Mouse (Mus musculus) hindbrain, embryonic 16.5 days (tissue): ENCODE data around the gene Mrpl23. TPM values are rescaled to one million over a fixed set of nuclear protein-coding genes. Genes with fewer than 3 reads are reported as not detected.

Experiments used
- ATAC-seq: fragments of 200-750 bp; cut with Nextera tagmentation; 2 replicates; pipeline ENCODE4 v1.8.0; 2017; ENCODE audit warnings: moderate TSS enrichment, moderate library complexity
- H3K27ac ChIP-seq: fragments of 300-500 bp; sonication (generic); 2 replicates; pipeline ENCODE4 v1.5.1; 2014; ENCODE audit warnings: low read depth, mild to moderate bottlenecking, control low read depth, low read length, moderate library complexity
- H3K27me3 ChIP-seq: fragments of 300-500 bp; sonication (generic); replicated peaks from 2 replicates; pipeline ENCODE4 v1.6.1; 2014; ENCODE audit warnings: low read length; ENCODE audit not compliant: control insufficient read depth, insufficient read depth
- H3K36me3 ChIP-seq: fragments of 300-500 bp; sonication (generic); 2 replicates; pipeline ENCODE4 v1.6.1; 2014; ENCODE audit warnings: mild to moderate bottlenecking, low read length, moderate library complexity, mixed read lengths; ENCODE audit not compliant: control insufficient read depth, insufficient read depth
- H3K4me1 ChIP-seq: fragments of 300-500 bp; sonication (generic); 2 replicates; pipeline ENCODE4 v1.6.1; 2014; ENCODE audit warnings: low read depth, low read length; ENCODE audit not compliant: control insufficient read depth, insufficient read depth
- H3K4me2 ChIP-seq: fragments of 300-500 bp; sonication (generic); 2 replicates; pipeline ENCODE4 v1.6.1; 2014; ENCODE audit warnings: mild to moderate bottlenecking, low read length, control low read depth, moderate library complexity
- H3K4me3 ChIP-seq: fragments of 300-500 bp; sonication (generic); 2 replicates; pipeline ENCODE4 v1.5.1; 2014; ENCODE audit warnings: mild to moderate bottlenecking, low read length, control low read depth, moderate library complexity
- H3K9ac ChIP-seq: fragments of 300-500 bp; sonication (generic); 2 replicates; pipeline ENCODE4 v1.6.1; 2014; ENCODE audit warnings: low read depth, mild to moderate bottlenecking, control low read depth, low read length, moderate library complexity
- H3K9me3 ChIP-seq: fragments of 300-500 bp; sonication (generic); 2 replicates; pipeline ENCODE4 v1.6.1; 2014; ENCODE audit warnings: mild to moderate bottlenecking, low read length, moderate library complexity; ENCODE audit not compliant: control insufficient read depth
- WGBS: fragments of 180-500 bp; shearing (Covaris S2); extraction: QIAGEN DNeasy Blood & Tissue Kit; methylation state at CpG from one replicate; pipeline ENCODE4 v1.1.7; 2014; 5-methylcytosine and 5-hydroxymethylcytosine counted together
- microRNA counts: library from miRNA; unstranded; fragments of <30 nt; microRNA quantifications from one replicate; lab custom pipeline; 2016
- microRNA-seq: library from miRNA; unstranded; fragments of <30 nt; microRNA quantifications from one replicate; pipeline ENCODE4, GENCODE M21; 2017
- polyA plus RNA-seq: library from polyadenylated mRNA; unstranded; fragments of >200 nt; fragmentation: Nextera tagmentation; extraction: Ambion mirVana; gene quantifications from 2 replicates; pipeline ENCODE4 v1.2.1, GENCODE M21; 2015

Gene Mrpl23
- polyA plus RNA-seq, 1 experiment from 2014 or later, result 26.2 TPM

DNA sequence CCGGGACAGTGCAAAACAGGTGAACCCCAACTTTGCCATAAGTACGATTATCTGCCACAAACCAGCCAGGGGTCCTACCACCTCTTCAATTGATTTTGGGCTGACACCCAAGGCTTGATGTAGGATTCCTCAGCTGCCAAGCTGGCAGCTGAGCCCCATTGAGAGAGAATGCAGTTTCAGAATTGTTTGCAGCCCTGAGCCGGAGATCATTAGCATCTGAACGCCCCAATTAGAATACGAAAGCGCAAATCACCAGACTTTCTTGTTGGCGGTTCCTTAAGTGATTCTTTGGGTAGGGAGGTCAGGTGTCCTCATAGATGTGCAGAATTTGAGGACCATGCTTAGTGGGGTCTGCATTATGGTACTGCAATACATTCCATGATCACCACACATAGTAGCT is 48.7 kb downstream of the Mrpl23 start:
- Histone ChIP-seq H3K9me3 (peaks cover 10% of the 10 kb centered on the region), H3K36me3 (no peaks in the 10 kb centered on the region), H3K4me1 (0 out of 2 replicates have a peak, but pooled peaks cover 3% of the 10 kb centered on the region), H3K9ac (no peak overlapping the region; the same call in 1 of the 2 replicates), H3K27me3 (no peaks in the 10 kb centered on the region; the same call in 1 of the 2 replicates), H3K4me3 (no peak overlapping the region; the same call in 1 of the 2 replicates), H3K4me2 (peak overlapping the region; percentile 78), H3K27ac (no peak overlapping the region)
- ATAC-seq, result no peak
- 70% methylated on average over 7 of the region's 7 CpGs for WGBS

DNA sequence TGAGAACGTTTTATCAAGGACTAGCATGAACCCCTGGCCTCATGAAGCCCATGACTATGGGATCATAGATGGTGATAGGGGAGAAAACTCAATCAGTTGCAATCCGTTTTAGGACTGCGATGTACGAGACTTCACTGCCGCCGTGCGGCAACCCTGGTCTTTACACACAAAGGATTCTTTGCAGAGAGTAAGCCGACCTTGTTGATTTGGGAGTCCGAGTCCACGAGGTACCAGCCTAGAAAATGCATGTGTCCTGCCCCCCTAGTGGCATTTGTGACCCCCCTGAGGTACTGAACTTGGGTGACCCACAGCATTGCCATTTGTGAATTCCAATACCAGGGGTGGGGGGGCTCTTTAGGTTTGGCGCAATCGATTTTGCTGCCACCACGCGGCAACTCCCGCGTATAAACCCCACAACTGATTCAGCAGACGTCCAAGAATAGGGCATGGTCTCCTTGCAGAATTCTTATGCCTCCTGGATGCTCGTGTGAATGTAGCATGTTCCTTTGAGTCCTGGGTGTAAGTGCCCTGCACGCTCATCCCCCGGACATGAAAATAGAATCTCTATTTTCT is 49.3 kb downstream of the Mrpl23 start:
- ATAC-seq, result peak; percentile 57
- Histone ChIP-seq H3K4me1 (0 out of 2 replicates have a peak, but pooled peaks cover 3% of the 10 kb centered on the region), H3K36me3 (no peaks in the 10 kb centered on the region), H3K9ac (peak overlapping the region; percentile 41), H3K27ac (no peak overlapping the region), H3K4me3 (peak overlapping the region; percentile 32), H3K9me3 (peaks cover 10% of the 10 kb centered on the region), H3K27me3 (no peaks in the 10 kb centered on the region; the same call in 1 of the 2 replicates), H3K4me2 (peak overlapping the region; percentile 78)
- WGBS, result 42% methylated on average over 20 of the region's 20 CpGs

DNA sequence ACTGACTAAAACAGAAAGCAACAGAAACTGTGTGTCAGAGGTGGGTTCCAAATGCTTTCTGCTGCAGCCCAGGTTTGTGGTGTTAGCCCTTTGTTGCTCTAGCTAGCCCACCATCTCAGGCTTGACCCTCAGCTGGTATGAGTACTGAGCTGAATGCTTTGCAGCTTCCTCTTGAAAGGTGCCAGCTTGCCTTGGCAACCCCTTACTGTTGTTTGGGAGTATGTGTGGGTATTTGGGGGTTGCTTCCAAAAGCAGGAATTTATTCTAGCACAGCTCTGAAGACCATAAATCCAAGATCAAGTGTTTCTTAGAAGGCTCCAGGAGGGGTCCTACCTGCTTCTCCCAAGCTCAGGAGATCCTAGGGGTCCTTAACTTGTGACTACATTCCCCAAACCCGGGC is 52.4 kb downstream of the Mrpl23 start:
- Histone ChIP-seq H3K4me3 (no peak overlapping the region), H3K4me2 (no peak overlapping the region), H3K27ac (no peak overlapping the region), H3K36me3 (no peaks in the 10 kb centered on the region), H3K9me3 (peaks cover 10% of the 10 kb centered on the region), H3K9ac (no peak overlapping the region), H3K4me1 (no peaks in the 10 kb centered on the region), H3K27me3 (no peaks in the 10 kb centered on the region)
- no peak for ATAC-seq
- 57% methylated on average over 1 of the region's 1 CpGs for WGBS

DNA sequence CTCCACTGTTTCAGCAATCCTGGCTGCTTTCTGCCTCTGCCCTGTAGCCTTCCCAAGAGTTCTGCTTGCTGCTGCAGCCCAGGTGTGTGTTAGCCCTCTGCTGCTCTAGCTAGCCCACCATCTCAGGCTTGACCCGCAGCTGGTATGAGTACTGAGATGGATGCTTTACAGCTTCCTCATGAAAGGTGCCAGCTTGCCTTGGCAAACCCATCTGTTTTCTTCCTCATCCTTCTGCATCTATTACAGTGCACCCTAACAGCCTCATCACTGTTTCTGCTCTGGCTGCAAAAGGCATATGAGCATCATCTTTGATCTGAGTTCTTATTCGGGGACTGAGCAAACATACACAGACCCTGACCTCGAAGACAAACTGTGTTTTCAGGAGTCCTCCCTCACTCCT is 53.4 kb downstream of the Mrpl23 start:
- H3K27ac ChIP-seq, result no peak overlapping the region
- H3K9ac ChIP-seq, result no peak overlapping the region
- H3K36me3 ChIP-seq, result no peaks in the 10 kb centered on the region
- H3K4me1 ChIP-seq, result no peaks in the 10 kb centered on the region
- no peaks in the 10 kb centered on the region for H3K27me3 ChIP-seq
- no peak overlapping the region for H3K4me2 ChIP-seq
- H3K4me3 ChIP-seq, result no peak overlapping the region
- H3K9me3 ChIP-seq, result peaks cover 6% of the 10 kb centered on the region
- ATAC-seq, result no peak
- WGBS, result 81% methylated on average over 3 of the region's 3 CpGs

DNA sequence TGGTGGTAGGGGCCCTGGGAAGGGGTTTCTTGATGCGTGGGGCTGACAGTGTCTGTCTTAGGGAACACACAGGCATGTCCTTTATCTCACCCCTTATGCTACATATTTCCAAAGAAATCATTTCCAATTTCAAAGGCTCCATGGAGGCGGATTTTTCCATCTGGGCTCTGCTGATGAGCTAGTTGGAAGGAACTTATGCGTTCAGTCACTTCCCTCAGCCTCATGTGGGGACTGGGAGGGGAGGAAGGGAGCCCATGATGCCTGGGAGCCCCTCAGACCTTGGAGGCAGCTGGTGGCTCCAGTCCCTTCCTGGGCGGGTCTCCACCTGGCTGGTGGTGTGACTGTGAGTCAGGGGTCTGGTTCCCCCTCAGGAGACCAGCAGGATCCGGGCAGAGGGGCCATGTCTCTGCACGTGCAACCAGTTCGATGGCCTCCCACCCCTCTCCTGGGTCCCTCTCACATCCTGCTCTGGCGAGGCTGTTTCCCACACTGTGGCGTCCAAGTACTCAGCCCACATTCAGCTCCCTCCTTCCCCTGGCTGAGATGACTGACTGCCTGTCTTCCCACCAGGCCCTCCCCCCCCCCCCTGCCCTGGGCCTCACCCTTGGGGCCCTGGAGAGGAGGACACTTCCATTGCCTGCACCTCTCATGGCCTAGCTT is 55.9 kb downstream of the Mrpl23 start:
- Histone ChIP-seq H3K27ac (no peak overlapping the region), H3K9me3 (no peaks in the 10 kb centered on the region), H3K4me3 (no peak overlapping the region), H3K4me1 (no peaks in the 10 kb centered on the region), H3K36me3 (no peaks in the 10 kb centered on the region), H3K27me3 (no peaks in the 10 kb centered on the region), H3K4me2 (no peak overlapping the region), H3K9ac (no peak overlapping the region)
- no peak for ATAC-seq
- 84% methylated on average over 9 of the region's 9 CpGs for WGBS

MicroRNAs encoded within 50 kb of the gene (microRNA counts, 519-probe panel; counts per million panel counts)
- not detected for microRNA mmu-miR-675-3p (lab: Ali Mortazavi, UCI)
- 1,787 counts per million, percentile 20 among the panel's probes with 10 or more counts for microRNA mmu-miR-675-5p (lab: Ali Mortazavi, UCI)

Small RNAs within 50 kb of the gene (microRNA-seq; reads per million reads assigned to microRNA genes)
- 8.5 reads per million, percentile 25 among the genes with 10 or more reads in this experiment for gene Mir675

Other genes starting within 250 kb of the Mrpl23 start
- gene Krtap5-1, start 235.6 kb upstream of the Mrpl23 start, polyA plus RNA-seq, result not detected in 2 replicates
- not detected in 2 replicates for gene Krtap5-4, start 229.1 kb upstream of the Mrpl23 start, polyA plus RNA-seq
- 13.3 and 14.9 TPM in 2 replicates for gene Ifitm10, start 158.9 kb upstream of the Mrpl23 start, polyA plus RNA-seq
- gene Gm49369, start 150.0 kb upstream of the Mrpl23 start, polyA plus RNA-seq, result 6.4 TPM in 1 of 2 replicates, not detected in the other
- gene Ctsd, start 144.6 kb upstream of the Mrpl23 start, polyA plus RNA-seq, result 356 and 378 TPM in 2 replicates
- gene Syt8, start 97.8 kb upstream of the Mrpl23 start, polyA plus RNA-seq, result not detected in 2 replicates
- 2.0 and 22.5 TPM in 2 replicates for gene Tnni2, start 90.9 kb upstream of the Mrpl23 start, polyA plus RNA-seq
- gene Lsp1, start 71.9 kb upstream of the Mrpl23 start, polyA plus RNA-seq, result 5.5 and 6.0 TPM in 2 replicates
- gene Tnnt3, start 33.9 kb upstream of the Mrpl23 start, polyA plus RNA-seq, result 3.1 and 25.7 TPM in 2 replicates
- gene Igf2, start 134.1 kb downstream of the Mrpl23 start, polyA plus RNA-seq, result 157 and 172 TPM in 2 replicates
- gene Gm49394, start 137.3 kb downstream of the Mrpl23 start, polyA plus RNA-seq, result 0.11 TPM in 1 of 2 replicates, not detected in the other
- gene Ins2, start 210.7 kb downstream of the Mrpl23 start, polyA plus RNA-seq, result 3.1 and 3.4 TPM in 2 replicates